Mouse (Mus musculus) cerebellum, postnatal 14 days (tissue): ENCODE results near the gene Ptcd3.
"Not testable (repeated sequence)": the region's sequence is repeated elsewhere in the genome, so short reads cannot be mapped to it uniquely, and the experiment has no call there.

Experiments
- DNase-seq, 2 experiments: peaks; one replicate each; pipeline ENCODE4 v3.0.0; 2021; ENCODE audit warnings: mixed read lengths in 2 of 2

Ptcd3 gene

GRCm38 (mm10) chr6:71868809-71869208 lies 39.7 kb downstream of the Ptcd3 start:
- peak in 1 of 2 experiments; percentile 16 for DNase-seq

- DNase-seq = no peak
Observed at GRCm38 (mm10) chr6:71867751-71868150, 40.8 kb downstream of the Ptcd3 start.

- not testable (repeated sequence) for DNase-seq
Observed at GRCm38 (mm10) chr6:71846906-71847305, 61.6 kb downstream of the Ptcd3 start.

- no peak for DNase-seq
Observed at GRCm38 (mm10) chr6:71840597-71841290, 67.8 kb downstream of the Ptcd3 start.

GRCm38 (mm10) chr6:71839815-71840214 lies 68.7 kb downstream of the Ptcd3 start:
- no peak for DNase-seq

- DNase-seq = peak in 1 of 2 experiments; percentile 15
Observed at GRCm38 (mm10) chr6:71836811-71837210, 71.7 kb downstream of the Ptcd3 start.

GRCm38 (mm10) chr6:71831581-71831960 lies 77.0 kb downstream of the Ptcd3 start:
- peak; percentile 95 for DNase-seq

GRCm38 (mm10) chr6:71830690-71831580 lies 77.6 kb downstream of the Ptcd3 start, which contains the start of gene Immt:
Immt (plus strand) TSS chr6:71831331.
- peak; percentile 98 for DNase-seq
